Mouse (Mus musculus) liver, embryonic 11.5 days (tissue): Measurements from ENCODE around the gene Casz1. TPM values are rescaled to one million over a fixed set of nuclear protein-coding genes. Genes with fewer than 3 reads are reported as not detected.

Source experiments
- ATAC-seq: fragments of 200-750 bp; cut with Nextera tagmentation; replicated peaks from 2 replicates; pipeline ENCODE4 v1.8.0; 2017; ENCODE audit warnings: moderate number of reproducible peaks, mild to moderate bottlenecking, moderate TSS enrichment, moderate library complexity; ENCODE audit not compliant: low FRiP score
- DNase-seq: peaks from one replicate; pipeline ENCODE4 v3.0.0-alpha.2; 2017; ENCODE audit warnings: low spot score
- H3K27ac ChIP-seq: fragments of 300-500 bp; sonication (generic); 2 replicates; pipeline ENCODE4 v1.5.1; 2014; ENCODE audit warnings: mild to moderate bottlenecking, low read depth, low read length, control low read depth
- H3K27me3 ChIP-seq: fragments of 300-500 bp; sonication (generic); replicated peaks from 2 replicates; pipeline ENCODE4 v1.6.1; 2014; ENCODE audit warnings: low read length, mixed read lengths; ENCODE audit not compliant: control insufficient read depth, insufficient read depth
- H3K36me3 ChIP-seq: fragments of 300-500 bp; sonication (generic); 2 replicates; pipeline ENCODE4 v1.6.1; 2014; ENCODE audit warnings: mild to moderate bottlenecking, low read length, moderate library complexity, mixed read lengths; ENCODE audit not compliant: control insufficient read depth, insufficient read depth
- H3K4me1 ChIP-seq: fragments of 300-500 bp; sonication (generic); replicated peaks from 2 replicates; pipeline ENCODE4 v1.6.1; 2014; ENCODE audit warnings: low read length, mixed read lengths; ENCODE audit not compliant: control insufficient read depth, insufficient read depth
- H3K4me2 ChIP-seq: fragments of 300-500 bp; sonication (generic); 2 replicates; pipeline ENCODE4 v1.6.1; 2014; ENCODE audit warnings: mild to moderate bottlenecking, control low read depth, moderate library complexity
- H3K4me3 ChIP-seq: fragments of 300-500 bp; sonication (generic); 2 replicates; pipeline ENCODE4 v1.5.1; 2014; ENCODE audit warnings: low read depth, low read length, control low read depth
- H3K9ac ChIP-seq: fragments of 300-500 bp; sonication (generic); 2 replicates; pipeline ENCODE4 v1.6.1; 2014; ENCODE audit warnings: low read depth, low read length, control low read depth
- H3K9me3 ChIP-seq: fragments of 300-500 bp; sonication (generic); 2 replicates; pipeline ENCODE4 v1.6.1; 2016; ENCODE audit warnings: low read length, inconsistent platforms, mixed read lengths; ENCODE audit not compliant: control insufficient read depth
- WGBS: fragments of 180-500 bp; shearing (Covaris S2); extraction: QIAGEN DNeasy Blood & Tissue Kit; methylation state at CpG from one replicate; pipeline ENCODE4 v1.1.7; 2014; 5-methylcytosine and 5-hydroxymethylcytosine counted together
- polyA plus RNA-seq: library from polyadenylated mRNA; unstranded; fragments of >200 nt; fragmentation: Nextera tagmentation; extraction: Ambion mirVana; gene quantifications from 2 replicates; pipeline ENCODE4 v1.2.1, GENCODE M21; 2014

Gene Casz1
- polyA plus RNA-seq, 1 experiment from 2014 or later = 1.0 TPM

- Histone ChIP-seq H3K4me2 (peak overlapping the region; percentile 37), H3K4me3 (0 out of 2 replicates have a peak overlapping the region, but pooled peaks have one; percentile 5), H3K9me3 (no peaks in the 10 kb centered on the region), H3K36me3 (no peaks in the 10 kb centered on the region), H3K4me1 (no peaks in the 10 kb centered on the region), H3K9ac (no peak overlapping the region), H3K27ac (no peak overlapping the region), H3K27me3 (peaks cover 46% of the 10 kb centered on the region)
- ATAC-seq (no peak), DNase-seq (no peak)
- 52% methylated on average over 7 of the region's 7 CpGs for WGBS
Observed at GRCm38 (mm10) chr4:148859415-148859814, 55.2 kb downstream of the Casz1 start.

- Histone ChIP-seq H3K4me1 (no peaks in the 10 kb centered on the region), H3K4me2 (peak overlapping the region; percentile 37), H3K4me3 (peak overlapping the region; percentile 5; the same call in 1 of the 2 replicates), H3K9ac (no peak overlapping the region), H3K27me3 (peaks cover 48% of the 10 kb centered on the region), H3K27ac (no peak overlapping the region), H3K9me3 (no peaks in the 10 kb centered on the region), H3K36me3 (no peaks in the 10 kb centered on the region)
- ATAC-seq (no peak), DNase-seq (no peak)
- WGBS = 6% methylated on average over 27 of the region's 27 CpGs
Observed at GRCm38 (mm10) chr4:148859906-148860491, 55.8 kb downstream of the Casz1 start.

GRCm38 (mm10) chr4:148860636-148861035 lies 56.4 kb downstream of the Casz1 start:
- ATAC-seq (no peak), DNase-seq (no peak)
- WGBS = 52% methylated on average over 7 of the region's 7 CpGs
- Histone ChIP-seq H3K36me3 (no peaks in the 10 kb centered on the region), H3K27ac (no peak overlapping the region), H3K4me2 (peak overlapping the region; percentile 37; the same call in 1 of the 2 replicates), H3K9me3 (no peaks in the 10 kb centered on the region), H3K4me3 (no peak overlapping the region), H3K27me3 (peaks cover 48% of the 10 kb centered on the region), H3K9ac (no peak overlapping the region), H3K4me1 (no peaks in the 10 kb centered on the region)

GRCm38 (mm10) chr4:148866812-148867470 lies 62.7 kb downstream of the Casz1 start:
- Histone ChIP-seq H3K4me2 (no peak overlapping the region), H3K36me3 (no peaks in the 10 kb centered on the region), H3K27ac (no peak overlapping the region), H3K27me3 (peaks cover 11% of the 10 kb centered on the region), H3K4me1 (0 out of 2 replicates have a peak, but pooled peaks cover 3% of the 10 kb centered on the region), H3K4me3 (no peak overlapping the region), H3K9me3 (no peaks in the 10 kb centered on the region), H3K9ac (no peak overlapping the region)
- no peak for ATAC-seq
- DNase-seq = no peak
- WGBS = 19% methylated on average over 12 of the region's 12 CpGs

GRCm38 (mm10) chr4:148867721-148868397 lies 63.6 kb downstream of the Casz1 start:
- Histone ChIP-seq H3K27ac (no peak overlapping the region), H3K9ac (no peak overlapping the region), H3K27me3 (peaks cover 16% of the 10 kb centered on the region), H3K4me1 (0 out of 2 replicates have a peak, but pooled peaks cover 4% of the 10 kb centered on the region), H3K9me3 (no peaks in the 10 kb centered on the region), H3K36me3 (no peaks in the 10 kb centered on the region), H3K4me3 (no peak overlapping the region), H3K4me2 (no peak overlapping the region)
- ATAC-seq (no peak), DNase-seq (no peak)
- 86% methylated on average over 11 of the region's 11 CpGs for WGBS

- Histone ChIP-seq H3K4me3 (no peak overlapping the region), H3K4me1 (0 out of 2 replicates have a peak, but pooled peaks cover 4% of the 10 kb centered on the region), H3K27ac (no peak overlapping the region), H3K9me3 (no peaks in the 10 kb centered on the region), H3K27me3 (peaks cover 22% of the 10 kb centered on the region), H3K4me2 (no peak overlapping the region), H3K9ac (no peak overlapping the region), H3K36me3 (no peaks in the 10 kb centered on the region)
- no peak for DNase-seq
- ATAC-seq = no peak
- 88% methylated on average over 7 of the region's 7 CpGs for WGBS
Observed at GRCm38 (mm10) chr4:148869566-148869965, 65.3 kb downstream of the Casz1 start.

GRCm38 (mm10) chr4:148870496-148870895 lies 66.3 kb downstream of the Casz1 start:
- WGBS = 86% methylated on average over 4 of the region's 4 CpGs
- Histone ChIP-seq H3K4me1 (0 out of 2 replicates have a peak, but pooled peaks cover 4% of the 10 kb centered on the region), H3K27ac (no peak overlapping the region), H3K4me2 (no peak overlapping the region), H3K36me3 (no peaks in the 10 kb centered on the region), H3K27me3 (peaks cover 23% of the 10 kb centered on the region), H3K4me3 (no peak overlapping the region), H3K9ac (no peak overlapping the region), H3K9me3 (no peaks in the 10 kb centered on the region)
- DNase-seq (no peak), ATAC-seq (no peak)

GRCm38 (mm10) chr4:148871751-148872334 lies 67.6 kb downstream of the Casz1 start:
- Histone ChIP-seq H3K9ac (no peak overlapping the region), H3K4me3 (no peak overlapping the region), H3K9me3 (no peaks in the 10 kb centered on the region), H3K4me2 (no peak overlapping the region), H3K4me1 (peaks cover 4% of the 10 kb centered on the region; the same call in 1 of the 2 replicates), H3K27me3 (peaks cover 30% of the 10 kb centered on the region), H3K36me3 (no peaks in the 10 kb centered on the region), H3K27ac (no peak overlapping the region)
- WGBS = 58% methylated on average over 10 of the region's 10 CpGs
- DNase-seq (no peak), ATAC-seq (no peak)
